Mouse (Mus musculus): ENCODE data around the gene Fam129b. TPM values are rescaled to one million over a fixed set of nuclear protein-coding genes. Genes with fewer than 3 reads are reported as not detected.

Gene Fam129b
- polyA plus RNA-seq, 1 experiment from 2014 or later: 12.4 TPM

DNA sequence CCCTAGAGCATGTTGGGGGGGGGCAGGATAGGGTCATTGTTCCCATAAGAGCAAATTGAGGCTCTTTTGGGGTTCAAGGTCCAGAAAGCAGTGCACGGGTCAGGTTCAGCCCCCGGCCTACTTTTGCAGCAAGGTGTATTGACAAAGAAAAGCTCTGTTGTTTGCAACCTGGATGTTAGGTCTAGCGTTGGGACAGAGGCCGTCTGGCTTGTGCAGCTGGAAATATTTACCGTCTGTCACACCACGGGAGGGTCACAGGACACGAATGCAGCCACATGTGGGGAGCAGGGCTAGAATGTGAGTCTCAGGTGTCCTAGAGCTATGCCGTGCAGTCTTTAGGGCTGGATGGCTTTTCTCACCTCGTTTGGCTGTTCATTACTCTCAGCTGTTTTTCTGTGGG is 42.5 kb downstream of the Fam129b start:
- Histone ChIP-seq H3K27ac (no peak overlapping the region), H3K36me3 (peaks cover 43% of the 10 kb centered on the region), H3K4me2 (no peak overlapping the region), H3K9ac (no peak overlapping the region), H3K9me3 (replicated peaks) (no peaks in the 10 kb centered on the region), H3K4me1 (peaks cover 20% of the 10 kb centered on the region), H3K27me3 (replicated peaks) (no peaks in the 10 kb centered on the region), H3K4me3 (no peak overlapping the region)
- 72% methylated on average over 9 of the region's 9 CpGs for WGBS (ENCODE audit: insufficient replicate concordance)
- ATAC-seq: no peak

DNA sequence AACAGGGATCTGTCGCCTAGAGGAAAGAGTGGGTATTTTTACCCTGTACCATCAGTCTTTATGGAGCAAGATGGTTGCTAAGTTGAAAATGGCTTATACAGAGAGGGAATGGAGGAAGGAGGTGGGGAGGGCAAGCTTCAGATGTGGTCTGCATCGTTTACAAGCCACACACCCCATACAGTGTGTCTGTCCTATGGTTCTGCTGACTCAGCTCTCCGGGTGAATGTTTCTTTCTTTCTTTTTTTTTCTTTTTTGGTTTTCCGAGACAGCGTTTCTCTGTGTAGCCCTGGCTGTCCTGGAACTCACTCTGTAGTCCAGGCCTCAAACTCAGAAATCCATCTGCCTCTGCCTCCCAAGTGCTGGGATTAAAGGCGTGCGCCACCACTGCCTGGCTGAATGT is 45.3 kb downstream of the Fam129b start:
- Histone ChIP-seq H3K9ac (no peak overlapping the region), H3K27me3 (replicated peaks) (no peaks in the 10 kb centered on the region), H3K36me3 (peaks cover 49% of the 10 kb centered on the region), H3K4me3 (no peak overlapping the region), H3K4me1 (peaks cover 13% of the 10 kb centered on the region), H3K27ac (no peak overlapping the region), H3K9me3 (replicated peaks) (no peaks in the 10 kb centered on the region), H3K4me2 (no peak overlapping the region)
- WGBS (ENCODE audit: insufficient replicate concordance): 71% methylated on average over 7 of the region's 7 CpGs
- no peak for ATAC-seq

DNA sequence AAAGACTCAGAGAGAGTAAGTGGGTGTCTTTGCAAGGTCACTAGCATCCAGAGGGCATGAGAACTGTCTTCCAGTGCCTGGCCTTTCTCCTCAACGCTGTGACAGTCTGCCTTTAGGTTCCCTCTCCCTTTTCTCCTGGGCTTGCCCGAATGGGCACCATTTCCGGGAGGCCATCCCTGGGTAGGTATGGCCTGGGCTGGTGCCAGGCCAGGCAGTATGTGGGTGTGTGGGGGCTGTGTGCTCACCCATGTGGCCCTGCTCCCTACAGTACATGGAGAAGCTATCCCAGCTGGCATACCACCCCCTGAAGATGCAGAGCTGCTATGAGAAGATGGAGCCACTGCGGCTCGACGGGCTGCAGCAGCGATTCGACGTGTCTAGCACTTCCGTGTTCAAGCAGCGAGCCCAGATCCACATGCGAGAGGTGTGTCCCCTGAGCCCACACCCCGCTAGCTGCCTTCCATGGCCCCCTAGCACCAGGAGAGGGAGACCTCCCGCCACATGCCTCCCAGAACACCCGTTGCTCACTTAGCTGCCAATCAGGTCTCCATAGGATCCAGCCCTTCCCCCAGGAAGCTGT is 46.0 kb downstream of the Fam129b start:
- Histone ChIP-seq H3K4me2 (no peak overlapping the region), H3K4me3 (no peak overlapping the region), H3K9me3 (replicated peaks) (no peaks in the 10 kb centered on the region), H3K27ac (no peak overlapping the region), H3K27me3 (replicated peaks) (no peaks in the 10 kb centered on the region), H3K9ac (no peak overlapping the region), H3K4me1 (peaks cover 13% of the 10 kb centered on the region), H3K36me3 (peaks cover 48% of the 10 kb centered on the region)
- 86% methylated on average over 15 of the region's 15 CpGs for WGBS (ENCODE audit: insufficient replicate concordance)
- no peak for ATAC-seq

DNA sequence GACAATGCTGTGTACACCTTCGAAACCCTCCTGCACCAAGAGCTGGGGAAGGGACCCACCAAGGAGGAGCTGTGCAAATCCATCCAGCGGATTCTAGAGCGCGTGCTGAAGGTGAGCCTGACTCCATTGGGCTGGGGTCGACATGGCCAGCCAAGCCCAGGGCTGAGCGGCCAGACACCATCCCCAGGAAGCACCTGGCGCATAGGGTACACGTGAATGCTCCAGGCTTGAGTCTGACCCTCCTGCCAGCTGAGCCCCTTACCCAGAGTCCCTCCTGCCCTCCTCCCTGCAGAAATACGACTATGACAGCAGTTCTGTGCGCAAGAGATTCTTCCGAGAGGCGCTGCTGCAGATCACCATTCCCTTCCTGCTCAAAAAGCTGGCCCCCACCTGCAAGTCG is 46.6 kb downstream of the Fam129b start:
- no peak for ATAC-seq

DNA sequence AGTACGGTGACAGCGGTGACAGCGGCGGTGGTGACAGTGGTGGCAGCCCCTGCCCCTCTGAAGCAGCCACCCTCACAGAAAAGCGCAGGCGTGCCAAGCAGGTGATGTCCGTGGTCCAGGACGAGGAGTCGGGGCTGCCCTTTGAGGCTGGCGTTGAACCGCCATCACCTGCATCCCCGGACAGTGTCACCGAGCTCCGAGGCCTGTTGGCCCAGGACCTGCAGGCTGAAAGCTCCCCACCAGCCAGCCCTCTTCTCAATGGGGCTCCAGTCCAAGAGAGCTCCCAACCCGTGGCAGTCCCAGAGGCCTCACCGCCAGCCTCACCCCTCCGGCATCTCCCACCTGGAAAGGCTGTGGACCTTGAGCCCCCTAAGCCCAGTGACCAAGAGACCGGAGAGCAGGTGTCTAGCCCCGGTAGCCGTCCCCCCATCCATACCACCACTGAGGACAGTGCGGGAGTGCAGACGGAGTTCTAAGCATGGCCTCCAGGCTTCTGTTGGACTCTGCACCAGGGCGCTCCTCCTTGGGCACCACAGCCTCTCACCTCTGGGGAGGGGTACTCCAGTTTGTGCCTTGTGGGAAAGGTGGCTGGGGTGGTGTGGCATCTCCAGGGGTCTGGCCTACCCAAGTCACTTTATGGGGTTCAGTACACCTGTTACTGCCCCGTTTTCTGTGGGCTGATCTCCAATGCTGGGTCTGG is 47.8 kb downstream of the Fam129b start:
- no peaks in the 10 kb centered on the region for H3K4me1 ChIP-seq
- no peak overlapping the region for H3K4me3 ChIP-seq
- H3K27ac ChIP-seq: no peak overlapping the region
- peaks cover 47% of the 10 kb centered on the region for H3K36me3 ChIP-seq
- no peaks in the 10 kb centered on the region for H3K9me3 ChIP-seq (replicated peaks)
- H3K4me2 ChIP-seq: no peak overlapping the region
- 86% methylated on average over 24 of the region's 24 CpGs for WGBS (ENCODE audit: insufficient replicate concordance)
- H3K27me3 ChIP-seq (replicated peaks): no peaks in the 10 kb centered on the region
- no peak for ATAC-seq
- H3K9ac ChIP-seq: no peak overlapping the region

More for the DNA sequence above, 46.6 kb downstream of the Fam129b start:
- Histone ChIP-seq H3K36me3 (peaks cover 48% of the 10 kb centered on the region), H3K9me3 (replicated peaks) (no peaks in the 10 kb centered on the region), H3K4me3 (no peak overlapping the region), H3K4me2 (no peak overlapping the region), H3K4me1 (peaks cover 7% of the 10 kb centered on the region), H3K9ac (no peak overlapping the region), H3K27ac (no peak overlapping the region), H3K27me3 (replicated peaks) (no peaks in the 10 kb centered on the region)
- WGBS (ENCODE audit: insufficient replicate concordance): 79% methylated on average over 13 of the region's 13 CpGs

DNA sequence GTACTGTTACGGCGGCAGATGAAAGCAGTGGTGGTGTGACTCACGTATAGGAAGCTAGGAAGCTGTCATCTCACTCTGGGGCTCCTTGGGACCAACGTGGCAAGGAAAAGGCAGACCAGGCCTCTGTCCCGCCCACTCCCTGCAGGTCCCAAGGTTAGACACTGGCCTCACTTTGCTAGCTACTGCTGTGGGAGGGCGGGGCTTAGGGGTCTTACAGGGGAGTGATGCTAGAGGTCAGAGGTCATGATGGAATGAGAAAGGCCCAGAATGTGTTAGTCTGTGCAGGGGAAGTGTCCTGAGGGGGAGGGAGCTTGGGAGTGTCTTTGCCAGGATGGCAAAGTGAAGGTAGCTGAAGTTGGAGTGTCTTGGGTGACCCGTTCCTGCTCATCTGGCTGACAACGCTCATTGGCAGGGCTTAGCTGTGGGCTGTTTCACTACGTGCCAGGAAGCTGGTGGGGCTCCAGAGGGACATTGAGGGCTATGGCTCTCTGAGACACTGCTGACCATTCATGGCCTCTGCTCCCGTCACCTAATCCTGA is 48.5 kb downstream of the Fam129b start:
- Histone ChIP-seq H3K36me3 (peaks cover 42% of the 10 kb centered on the region), H3K27ac (no peak overlapping the region), H3K4me3 (no peak overlapping the region), H3K4me2 (no peak overlapping the region), H3K9ac (no peak overlapping the region), H3K27me3 (replicated peaks) (no peaks in the 10 kb centered on the region), H3K4me1 (no peaks in the 10 kb centered on the region), H3K9me3 (replicated peaks) (no peaks in the 10 kb centered on the region)
- no peak for ATAC-seq
- WGBS (ENCODE audit: insufficient replicate concordance): 72% methylated on average over 10 of the region's 10 CpGs

DNA sequence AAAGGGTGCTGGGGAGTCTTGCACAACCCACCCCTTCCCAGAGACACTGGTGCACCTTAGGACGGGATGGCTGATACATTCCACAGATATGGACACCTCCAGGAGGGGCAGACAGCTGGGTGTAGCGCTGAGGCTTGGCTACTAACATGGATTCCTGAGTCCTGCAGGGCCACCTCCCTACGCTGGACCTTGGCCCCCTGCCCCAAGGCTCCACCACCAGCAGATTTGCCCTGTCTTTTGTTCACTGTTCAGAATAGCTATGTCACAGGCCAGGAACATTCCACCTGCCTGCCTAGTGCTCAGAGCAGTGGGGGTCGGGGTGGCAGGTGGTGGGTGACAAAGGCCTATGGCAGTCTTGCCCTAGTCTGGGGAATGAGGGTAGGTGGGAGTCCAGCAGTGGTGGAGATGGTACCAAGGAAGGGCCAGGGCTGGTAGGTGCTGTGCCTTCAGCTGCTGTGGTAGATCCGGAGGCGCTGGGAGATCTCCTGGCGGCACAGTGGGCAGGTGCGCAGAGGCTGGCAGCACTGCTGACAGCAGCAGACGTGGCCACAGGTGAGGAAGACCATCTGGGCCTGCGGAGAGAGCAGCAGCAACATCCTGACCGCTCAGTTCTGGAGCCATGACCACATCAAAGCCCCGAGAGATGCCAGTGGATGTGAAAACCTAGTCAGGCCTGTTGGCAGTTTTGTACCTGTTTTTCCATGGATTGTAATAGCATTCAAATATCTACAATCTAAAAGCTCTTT is 50.6 kb downstream of the Fam129b start:
- no peaks in the 10 kb centered on the region for H3K9me3 ChIP-seq (replicated peaks)
- H3K9ac ChIP-seq: no peak overlapping the region
- H3K27me3 ChIP-seq (replicated peaks): no peaks in the 10 kb centered on the region
- peaks cover 26% of the 10 kb centered on the region for H3K36me3 ChIP-seq
- H3K4me3 ChIP-seq: no peak overlapping the region
- no peak overlapping the region for H3K27ac ChIP-seq
- 78% methylated on average over 12 of the region's 12 CpGs for WGBS (ENCODE audit: insufficient replicate concordance)
- no peak overlapping the region for H3K4me2 ChIP-seq
- no peak for ATAC-seq
- no peaks in the 10 kb centered on the region; the same call in 1 of the 2 replicates for H3K4me1 ChIP-seq

DNA sequence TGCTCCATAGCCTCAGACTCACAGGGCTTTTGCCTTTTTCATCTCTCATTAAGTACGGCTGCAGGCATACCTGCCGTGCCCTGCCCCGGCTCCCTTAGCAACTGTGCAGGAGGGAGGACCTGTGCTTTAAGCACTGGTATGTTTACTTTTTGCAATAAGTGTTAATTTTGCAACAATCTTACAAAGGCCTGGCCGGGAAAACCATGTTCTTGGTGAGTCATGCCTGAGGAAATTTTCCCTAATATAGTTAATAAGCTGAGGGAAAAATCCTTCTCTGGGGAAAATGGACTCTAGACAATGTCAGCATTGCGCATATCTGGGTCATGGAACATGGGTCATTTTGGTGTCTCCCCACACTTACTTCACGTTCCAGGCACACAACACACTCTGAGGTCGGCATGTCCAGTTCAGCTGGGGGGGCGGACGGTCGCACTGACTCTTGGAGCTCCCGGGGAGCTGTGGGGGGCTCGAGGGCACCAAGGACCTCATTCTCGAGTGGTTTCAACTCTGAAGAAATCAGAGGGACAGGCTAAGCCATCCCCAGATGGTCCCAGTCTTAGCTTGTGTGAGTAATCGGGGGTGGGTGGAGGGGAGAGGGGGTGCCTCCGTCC is 51.8 kb downstream of the Fam129b start:
- no peak for ATAC-seq
- no peaks in the 10 kb centered on the region for H3K9me3 ChIP-seq (replicated peaks)
- 73% methylated on average over 15 of the region's 15 CpGs for WGBS (ENCODE audit: insufficient replicate concordance)

DNA sequence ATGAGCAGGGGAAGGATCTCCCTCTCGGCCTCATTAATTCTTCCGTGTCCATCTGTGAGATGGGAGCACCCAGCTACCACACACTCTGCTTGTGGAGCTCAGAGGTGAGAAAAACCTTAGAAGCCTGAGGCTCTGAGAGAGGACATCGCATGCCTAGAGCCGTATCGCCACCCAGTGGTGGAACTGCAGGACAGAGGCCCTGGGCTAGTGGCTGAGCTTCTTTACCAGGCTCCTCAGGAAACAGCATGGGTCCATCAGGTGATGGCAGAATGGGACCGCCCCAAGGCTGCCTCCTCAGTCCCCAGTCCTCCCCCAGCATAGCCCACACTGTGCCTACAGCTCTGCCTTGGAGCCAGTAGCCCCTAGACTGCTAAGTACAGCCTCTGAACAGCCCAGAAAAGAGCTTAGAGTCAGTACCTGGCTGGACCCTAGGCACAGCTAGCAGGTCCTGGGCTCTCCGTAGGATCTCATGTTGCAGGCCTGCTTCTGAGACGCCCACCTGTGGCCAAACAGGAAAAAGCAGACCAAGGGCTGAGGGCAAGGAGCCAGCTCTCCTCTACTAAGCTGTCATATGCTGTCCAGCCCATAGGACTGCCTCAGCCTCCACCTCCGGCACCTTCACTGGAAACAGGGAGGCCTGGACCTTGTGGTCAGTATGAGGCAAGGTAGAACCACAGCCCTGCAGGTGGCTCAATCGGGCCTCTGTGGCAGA is 52.5 kb downstream of the Fam129b start:
- no peaks in the 10 kb centered on the region; the same call in 1 of the 2 replicates for H3K4me1 ChIP-seq
- 40% methylated on average over 10 of the region's 10 CpGs for WGBS (ENCODE audit: insufficient replicate concordance)
- H3K9me3 ChIP-seq (replicated peaks): no peaks in the 10 kb centered on the region
- peaks cover 13% of the 10 kb centered on the region for H3K36me3 ChIP-seq
- H3K27me3 ChIP-seq (replicated peaks): no peaks in the 10 kb centered on the region
- H3K9ac ChIP-seq: no peak overlapping the region
- no peak overlapping the region for H3K4me3 ChIP-seq
- no peak overlapping the region for H3K4me2 ChIP-seq
- peak overlapping the region; percentile 41 for H3K27ac ChIP-seq
- ATAC-seq: peak; percentile 58

More for the DNA sequence above, 51.8 kb downstream of the Fam129b start:
- Histone ChIP-seq H3K4me1 (no peaks in the 10 kb centered on the region; the same call in 1 of the 2 replicates), H3K36me3 (peaks cover 17% of the 10 kb centered on the region), H3K27ac (no peak overlapping the region), H3K4me3 (no peak overlapping the region), H3K4me2 (no peak overlapping the region), H3K27me3 (replicated peaks) (no peaks in the 10 kb centered on the region), H3K9ac (no peak overlapping the region)

DNA sequence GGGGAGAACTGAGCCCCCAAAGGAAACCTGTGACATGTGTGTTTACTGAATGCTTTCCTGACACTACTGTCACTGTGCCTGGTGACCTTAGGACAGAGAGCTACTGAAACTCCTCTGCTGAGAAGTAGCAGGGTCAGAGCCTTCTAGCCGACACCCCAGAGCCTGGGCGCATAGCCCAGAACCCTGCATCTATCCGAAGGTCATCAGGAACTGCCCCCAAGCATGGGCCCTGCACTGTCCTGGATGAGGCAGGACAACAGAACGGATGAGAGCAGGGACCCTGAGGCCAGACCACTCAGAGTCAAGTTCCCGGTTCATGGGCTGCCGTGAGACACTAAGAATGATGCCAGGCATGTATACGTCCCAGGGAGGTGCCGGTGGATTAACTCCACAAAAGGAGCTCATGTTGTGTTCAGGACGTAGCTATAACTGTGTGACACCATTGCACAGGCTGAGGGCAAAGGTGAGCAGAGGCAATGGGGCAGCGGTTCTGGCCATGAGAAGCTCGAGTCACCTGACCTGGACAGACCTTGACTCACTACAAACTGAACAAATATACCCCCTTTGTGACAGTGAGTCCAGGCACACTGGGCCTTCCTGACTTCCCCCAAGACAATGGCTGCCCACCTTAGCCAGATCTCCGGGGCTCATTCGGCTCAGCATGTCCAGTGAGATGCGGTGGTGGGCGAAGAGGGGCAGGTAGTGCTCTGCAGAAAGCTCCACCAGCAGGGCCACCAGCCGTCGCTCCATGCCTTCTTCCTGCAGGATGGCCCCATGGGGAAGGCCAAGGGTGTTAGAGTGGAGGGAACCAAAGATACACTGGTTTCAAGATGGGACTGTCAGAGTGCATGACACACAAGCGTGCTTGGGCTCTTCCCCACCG is 53.3 kb downstream of the Fam129b start:
- H3K27ac ChIP-seq: peak overlapping the region; percentile 45

More for the DNA sequence above, 53.3 kb downstream of the Fam129b start:
- H3K9me3 ChIP-seq (replicated peaks): no peaks in the 10 kb centered on the region
- H3K4me2 ChIP-seq: no peak overlapping the region
- no peaks in the 10 kb centered on the region; the same call in 1 of the 2 replicates for H3K4me1 ChIP-seq
- no peak overlapping the region for H3K4me3 ChIP-seq
- H3K36me3 ChIP-seq: peaks cover 9% of the 10 kb centered on the region
- peak; percentile 33 for ATAC-seq
- WGBS (ENCODE audit: insufficient replicate concordance): 81% methylated on average over 19 of the region's 19 CpGs
- H3K9ac ChIP-seq: no peak overlapping the region
- H3K27me3 ChIP-seq (replicated peaks): no peaks in the 10 kb centered on the region

Measured in liver, embryonic 12.5 days (tissue).